Mouse (Mus musculus): ENCODE measurements around the gene Dlx2. TPM values are rescaled to one million over a fixed set of nuclear protein-coding genes. Genes with fewer than 3 reads are reported as not detected.

Gene Dlx2
- polyA plus RNA-seq, 1 experiment from 2014 or later = 0.20 TPM

- peaks cover 16% of the 10 kb centered on the region for H3K4me1 ChIP-seq (ENCODE audit: control insufficient read depth, insufficient read depth, low read depth, low read length)
- H3K27ac ChIP-seq (ENCODE audit: low read depth, low read length) = no peak overlapping the region
- H3K4me3 ChIP-seq (ENCODE audit: low read length) = no peak overlapping the region
- no peaks in the 10 kb centered on the region for H3K36me3 ChIP-seq (ENCODE audit: control insufficient read depth, insufficient read depth, low read length)
- no peak overlapping the region for H3K4me2 ChIP-seq (ENCODE audit: low read length)
- peaks cover 53% of the 10 kb centered on the region for H3K27me3 ChIP-seq (replicated peaks; ENCODE audit: control insufficient read depth, insufficient read depth, low read length)
- ATAC-seq = no peak
- no peak overlapping the region for H3K9ac ChIP-seq (ENCODE audit: low read depth, low read length)
- no peaks in the 10 kb centered on the region for H3K9me3 ChIP-seq (ENCODE audit: control insufficient read depth, low read length)
- WGBS = 7% methylated on average over 11 of the region's 11 CpGs
These were observed 4.2 kb downstream of the Dlx2 start for GRCm38 (mm10) chr2:71542227-71542815.

- Histone ChIP-seq H3K9me3 (ENCODE audit: control insufficient read depth, low read length) (no peaks in the 10 kb centered on the region), H3K27me3 (replicated peaks; ENCODE audit: control insufficient read depth, insufficient read depth, low read length) (peaks cover 56% of the 10 kb centered on the region), H3K4me3 (ENCODE audit: low read length) (no peak overlapping the region), H3K4me1 (ENCODE audit: control insufficient read depth, insufficient read depth, low read depth, low read length) (peaks cover 12% of the 10 kb centered on the region), H3K36me3 (ENCODE audit: control insufficient read depth, insufficient read depth, low read length) (no peaks in the 10 kb centered on the region), H3K27ac (ENCODE audit: low read depth, low read length) (no peak overlapping the region), H3K4me2 (ENCODE audit: low read length) (peak overlapping the region; percentile 15; the same call in 1 of the 2 replicates), H3K9ac (ENCODE audit: low read depth, low read length) (no peak overlapping the region)
- no peak for ATAC-seq
- WGBS = 4% methylated on average over 37 of the region's 37 CpGs
These were observed 4.9 kb downstream of the Dlx2 start for GRCm38 (mm10) chr2:71541418-71542226.

GRCm38 (mm10) chr2:71540611-71541417, 5.7 kb downstream of the Dlx2 start:
- no peak for ATAC-seq
- H3K4me1 ChIP-seq (ENCODE audit: control insufficient read depth, insufficient read depth, low read depth, low read length) = peaks cover 4% of the 10 kb centered on the region; the same call in 1 of the 2 replicates
- no peaks in the 10 kb centered on the region for H3K36me3 ChIP-seq (ENCODE audit: control insufficient read depth, insufficient read depth, low read length)
- no peaks in the 10 kb centered on the region for H3K9me3 ChIP-seq (ENCODE audit: control insufficient read depth, low read length)
- H3K9ac ChIP-seq (ENCODE audit: low read depth, low read length) = no peak overlapping the region
- WGBS = under 1% methylated on average over 44 of the region's 48 CpGs
- H3K27ac ChIP-seq (ENCODE audit: low read depth, low read length) = no peak overlapping the region
- H3K27me3 ChIP-seq (replicated peaks; ENCODE audit: control insufficient read depth, insufficient read depth, low read length) = peaks cover 56% of the 10 kb centered on the region
- peak overlapping the region; percentile 15; the same call in 1 of the 2 replicates for H3K4me2 ChIP-seq (ENCODE audit: low read length)
- 0 out of 2 replicates have a peak overlapping the region, but pooled peaks have one; percentile 4 for H3K4me3 ChIP-seq (ENCODE audit: low read length)

GRCm38 (mm10) chr2:71534242-71535052, 12.1 kb downstream of the Dlx2 start:
- Histone ChIP-seq H3K36me3 (ENCODE audit: control insufficient read depth, insufficient read depth, low read length) (no peaks in the 10 kb centered on the region), H3K27me3 (replicated peaks; ENCODE audit: control insufficient read depth, insufficient read depth, low read length) (peaks cover 55% of the 10 kb centered on the region), H3K9me3 (ENCODE audit: control insufficient read depth, low read length) (no peaks in the 10 kb centered on the region), H3K4me3 (ENCODE audit: low read length) (no peak overlapping the region), H3K9ac (ENCODE audit: low read depth, low read length) (no peak overlapping the region), H3K4me2 (ENCODE audit: low read length) (no peak overlapping the region), H3K27ac (ENCODE audit: low read depth, low read length) (no peak overlapping the region), H3K4me1 (ENCODE audit: control insufficient read depth, insufficient read depth, low read depth, low read length) (peaks cover under 1% of the 10 kb centered on the region)
- WGBS = 2% methylated on average over 20 of the region's 20 CpGs
- no peak for ATAC-seq

- peaks cover 54% of the 10 kb centered on the region for H3K27me3 ChIP-seq (replicated peaks; ENCODE audit: control insufficient read depth, insufficient read depth, low read length)
- no peak overlapping the region for H3K27ac ChIP-seq (ENCODE audit: low read depth, low read length)
- no peak for ATAC-seq
- no peaks in the 10 kb centered on the region for H3K9me3 ChIP-seq (ENCODE audit: control insufficient read depth, low read length)
- H3K4me2 ChIP-seq (ENCODE audit: low read length) = no peak overlapping the region
- 7% methylated on average over 5 of the region's 5 CpGs for WGBS
- peaks cover 5% of the 10 kb centered on the region for H3K4me1 ChIP-seq (ENCODE audit: control insufficient read depth, insufficient read depth, low read depth, low read length)
- no peak overlapping the region for H3K4me3 ChIP-seq (ENCODE audit: low read length)
- H3K9ac ChIP-seq (ENCODE audit: low read depth, low read length) = no peak overlapping the region
- H3K36me3 ChIP-seq (ENCODE audit: control insufficient read depth, insufficient read depth, low read length) = no peaks in the 10 kb centered on the region
These were observed 13.5 kb downstream of the Dlx2 start for GRCm38 (mm10) chr2:71533094-71533493.

GRCm38 (mm10) chr2:71531990-71532970, 14.3 kb downstream of the Dlx2 start:
- no peak overlapping the region for H3K27ac ChIP-seq (ENCODE audit: low read depth, low read length)
- H3K4me1 ChIP-seq (ENCODE audit: control insufficient read depth, insufficient read depth, low read depth, low read length) = peaks cover 5% of the 10 kb centered on the region
- peaks cover 53% of the 10 kb centered on the region for H3K27me3 ChIP-seq (replicated peaks; ENCODE audit: control insufficient read depth, insufficient read depth, low read length)
- 1% methylated on average over 43 of the region's 43 CpGs for WGBS
- H3K9ac ChIP-seq (ENCODE audit: low read depth, low read length) = no peak overlapping the region
- no peak overlapping the region for H3K4me3 ChIP-seq (ENCODE audit: low read length)
- ATAC-seq = no peak
- no peaks in the 10 kb centered on the region for H3K9me3 ChIP-seq (ENCODE audit: control insufficient read depth, low read length)
- no peaks in the 10 kb centered on the region for H3K36me3 ChIP-seq (ENCODE audit: control insufficient read depth, insufficient read depth, low read length)
- H3K4me2 ChIP-seq (ENCODE audit: low read length) = no peak overlapping the region

- no peak overlapping the region for H3K4me2 ChIP-seq (ENCODE audit: low read length)
- under 1% methylated on average over 12 of the region's 12 CpGs for WGBS
These were observed 15.4 kb downstream of the Dlx2 start for GRCm38 (mm10) chr2:71531124-71531590.

More at GRCm38 (mm10) chr2:71531124-71531590, 15.4 kb downstream of the Dlx2 start:
- Histone ChIP-seq H3K27ac (ENCODE audit: low read depth, low read length) (no peak overlapping the region), H3K4me1 (ENCODE audit: control insufficient read depth, insufficient read depth, low read depth, low read length) (peaks cover 5% of the 10 kb centered on the region), H3K27me3 (replicated peaks; ENCODE audit: control insufficient read depth, insufficient read depth, low read length) (peaks cover 54% of the 10 kb centered on the region), H3K4me3 (ENCODE audit: low read length) (no peak overlapping the region), H3K36me3 (ENCODE audit: control insufficient read depth, insufficient read depth, low read length) (no peaks in the 10 kb centered on the region), H3K9me3 (ENCODE audit: control insufficient read depth, low read length) (no peaks in the 10 kb centered on the region), H3K9ac (ENCODE audit: low read depth, low read length) (no peak overlapping the region)
- no peak for ATAC-seq

Data from hindbrain, embryonic 16.5 days (tissue).